Mouse (Mus musculus): ENCODE data around the gene Mfng. TPM values are rescaled to one million over a fixed set of nuclear protein-coding genes. Genes with fewer than 3 reads are reported as not detected.

The Mfng gene
- total RNA-seq, 2 experiments from 2014 or later = 19.3 to 24.0 TPM

GRCm38 (mm10) chr15:78763704-78764103, 9.6 kb downstream of the Mfng start:
- intact Hi-C loops (cut with DNase I) = no loop called here

GRCm38 (mm10) chr15:78763210-78763609, 10.1 kb downstream of the Mfng start:
- intact Hi-C loops (cut with DNase I) = no loop called here
- no peak for DNase-seq

More at GRCm38 (mm10) chr15:78763704-78764103, 9.6 kb downstream of the Mfng start:
- no peak for DNase-seq

GRCm38 (mm10) chr15:78761112-78761511, 12.2 kb downstream of the Mfng start:
- DNase-seq = no peak
- intact Hi-C loops (cut with DNase I) = no loop called here

GRCm38 (mm10) chr15:78758132-78758531, 15.1 kb downstream of the Mfng start:
- DNase-seq = no peak
- intact Hi-C loops (cut with DNase I) = no loop called here

GRCm38 (mm10) chr15:78755966-78756725, 17.1 kb downstream of the Mfng start:
- DNase-seq = no peak
- intact Hi-C loops (cut with DNase I) = no loop called here

GRCm38 (mm10) chr15:78755226-78755625, 18.0 kb downstream of the Mfng start:
- intact Hi-C loops (cut with DNase I) = no loop called here
- DNase-seq = no peak

GRCm38 (mm10) chr15:78754144-78754543, 19.1 kb downstream of the Mfng start:
- intact Hi-C loops (cut with DNase I) = no loop called here
- DNase-seq = no peak

GRCm38 (mm10) chr15:78752991-78753390, 20.3 kb downstream of the Mfng start:
- intact Hi-C loops (cut with DNase I) = no loop called here
- no peak for DNase-seq

GRCm38 (mm10) chr15:78750608-78751350, 22.5 kb downstream of the Mfng start:
- intact Hi-C loops (cut with DNase I) = no loop called here
- no peak for DNase-seq

GRCm38 (mm10) chr15:78749855-78750254, 23.4 kb downstream of the Mfng start:
- intact Hi-C loops (cut with DNase I) = no loop called here
- DNase-seq = peak; percentile 32 to 59

- intact Hi-C loops (cut with DNase I) = loop anchor here (1.0 kb wide), 2 partner anchors 121 to 157 kb away; no protein-coding TSS in a partner anchor
- DNase-seq = peak; percentile 82 to 92
These were observed 29.1 kb downstream of the Mfng start for GRCm38 (mm10) chr15:78744206-78744605.

- DNase-seq = no peak
- intact Hi-C loops (cut with DNase I) = no loop called here
These were observed 30.4 kb downstream of the Mfng start for GRCm38 (mm10) chr15:78742831-78743230.

- intact Hi-C loops (cut with DNase I) = no loop called here
- DNase-seq = no peak
These were observed 32.6 kb downstream of the Mfng start for GRCm38 (mm10) chr15:78740662-78741061.

GRCm38 (mm10) chr15:78737146-78737545, 36.1 kb downstream of the Mfng start:
- intact Hi-C loops (cut with DNase I) = no loop called here
- DNase-seq = no peak

GRCm38 (mm10) chr15:78736681-78737100, 36.6 kb downstream of the Mfng start:
- no peak for DNase-seq
- intact Hi-C loops (cut with DNase I) = no loop called here

GRCm38 (mm10) chr15:78736181-78736579, 37.1 kb downstream of the Mfng start:
- no peak for DNase-seq
- intact Hi-C loops (cut with DNase I) = no loop called here

- intact Hi-C loops (cut with DNase I) = no loop called here
- no peak for DNase-seq
These were observed 37.7 kb downstream of the Mfng start for GRCm38 (mm10) chr15:78735431-78736180.

GRCm38 (mm10) chr15:78731830-78732229, 41.4 kb downstream of the Mfng start:
- intact Hi-C loops (cut with DNase I) = no loop called here

GRCm38 (mm10) chr15:78730315-78731049, 42.8 kb downstream of the Mfng start:
- no peak for DNase-seq

More at GRCm38 (mm10) chr15:78731830-78732229, 41.4 kb downstream of the Mfng start:
- no peak for DNase-seq

GRCm38 (mm10) chr15:78726697-78727096, 46.6 kb downstream of the Mfng start:
- DNase-seq = no peak
- intact Hi-C loops (cut with DNase I) = no loop called here

More at GRCm38 (mm10) chr15:78730315-78731049, 42.8 kb downstream of the Mfng start:
- intact Hi-C loops (cut with DNase I) = no loop called here

All from heart, postnatal 10 days (tissue).